Mouse (Mus musculus): Measurements from ENCODE around the gene Snx17.
A peak's percentile ranks its signal among the peaks of the same experiment; 100 is the strongest.

The Snx17 gene

DNA sequence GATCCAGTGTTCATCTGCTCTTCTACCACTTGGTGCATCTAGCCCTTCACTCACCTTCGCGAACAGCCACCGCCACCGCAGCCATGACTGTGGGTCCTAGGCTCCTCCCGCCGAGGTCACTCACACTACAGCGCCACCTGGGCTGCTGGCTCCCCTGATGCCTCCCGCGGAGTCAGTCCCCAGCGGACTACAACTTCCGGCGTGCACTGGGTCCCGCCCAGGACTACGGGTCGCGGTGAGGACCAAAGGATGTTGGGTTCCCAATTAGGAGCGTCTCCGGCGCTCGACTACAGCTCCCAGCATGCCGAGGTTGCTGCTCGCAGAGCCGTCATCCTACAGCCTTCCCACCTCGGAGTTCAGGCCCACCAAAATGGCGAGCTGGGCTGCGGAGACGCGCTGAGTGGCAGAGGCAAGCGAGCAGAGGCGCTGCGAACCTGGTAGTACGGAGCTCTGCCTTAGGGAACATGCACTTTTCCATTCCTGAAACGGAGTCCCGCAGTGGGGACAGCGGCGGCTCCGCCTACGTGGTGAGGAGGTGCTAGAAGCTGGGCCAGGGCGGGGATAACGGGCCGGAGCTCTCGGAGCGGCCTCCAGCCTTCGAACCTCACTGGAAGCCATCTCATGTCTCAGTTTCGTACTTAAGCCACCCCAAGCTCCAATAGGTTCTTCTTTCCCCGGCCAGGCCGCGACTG is at the start of gene Snx17, which contains the start of gene Eif2b4:
Gene Snx17 (plus strand): TSS at position 289 of the 692 bp plus-strand sequence.
Gene Eif2b4 (minus strand): TSS at position 492 of the 692 bp plus-strand sequence.
- peak; percentile 100 for DNase-seq (ENCODE audit: low spot score)

DNA sequence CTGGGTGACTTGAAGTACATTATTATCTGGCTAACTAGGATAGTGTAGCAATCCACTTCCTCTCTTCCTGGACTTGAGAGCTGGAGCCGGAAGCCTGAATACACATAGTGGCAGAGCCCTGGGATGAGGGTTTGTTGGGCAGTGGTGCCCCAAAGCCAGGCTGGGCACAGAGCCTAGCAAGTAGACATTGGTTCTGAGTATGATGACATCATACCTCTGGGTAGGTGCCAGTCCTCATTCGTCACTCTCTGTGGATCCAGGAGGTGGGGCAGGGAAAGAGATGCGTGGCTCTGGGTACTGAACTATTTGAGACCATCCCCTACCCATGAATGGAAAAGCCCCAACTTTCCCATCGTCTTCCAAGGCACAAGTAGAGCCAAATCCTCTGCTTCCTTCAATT is 43.2 kb upstream of the Snx17 start:
- DNase-seq (ENCODE audit: low spot score), result no peak

DNA sequence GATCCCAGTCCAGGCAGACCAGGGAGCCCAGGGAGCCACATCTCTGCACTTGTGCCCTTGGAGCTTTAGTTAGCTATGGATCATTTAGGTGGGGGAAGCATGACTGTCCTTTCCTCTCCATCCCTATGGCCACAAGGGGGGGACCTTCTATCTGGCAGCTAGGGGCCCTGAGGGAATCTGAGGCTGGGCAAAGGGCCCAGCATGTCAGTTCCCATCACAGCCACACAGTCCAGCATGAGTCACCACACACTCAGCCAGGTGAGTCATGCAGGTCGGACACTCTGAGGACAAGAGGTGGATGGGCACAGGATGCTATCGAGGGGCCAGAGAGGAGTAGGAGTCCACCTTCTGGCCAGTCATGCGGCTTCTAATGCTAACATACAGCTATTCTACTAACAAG is 41.3 kb upstream of the Snx17 start:
- DNase-seq (ENCODE audit: low spot score), result no peak

DNA sequence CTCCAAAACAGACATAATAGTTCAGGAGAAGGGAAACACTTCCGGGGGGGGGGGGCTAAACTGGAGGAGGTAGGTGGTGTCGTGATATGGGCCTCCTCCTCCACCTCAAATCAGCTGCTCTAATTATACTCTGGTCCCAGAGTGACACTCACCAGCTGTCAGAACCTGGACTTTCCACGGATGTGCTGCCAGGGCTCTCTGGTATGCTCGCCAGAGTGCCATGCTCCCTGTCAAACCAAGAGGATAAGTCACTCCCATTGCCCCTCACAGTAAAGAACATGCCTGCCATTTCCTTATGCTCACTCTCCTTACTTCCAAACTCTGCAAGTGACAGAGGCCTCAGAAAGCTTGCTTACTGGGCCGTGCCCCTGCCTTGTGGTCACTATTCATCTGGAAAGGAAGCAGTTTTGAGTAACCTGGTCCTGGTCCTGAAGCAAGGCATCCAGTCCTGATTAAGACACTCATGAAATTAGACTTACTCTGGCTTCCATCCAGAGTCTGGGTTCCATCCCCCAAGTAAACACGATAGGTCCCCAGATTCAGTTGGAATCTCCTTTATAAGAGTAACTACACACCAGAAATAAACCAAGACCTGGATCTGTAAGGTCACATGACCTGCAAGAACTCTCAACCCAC is 39.4 kb upstream of the Snx17 start:
- no peak for DNase-seq (ENCODE audit: low spot score)

DNA sequence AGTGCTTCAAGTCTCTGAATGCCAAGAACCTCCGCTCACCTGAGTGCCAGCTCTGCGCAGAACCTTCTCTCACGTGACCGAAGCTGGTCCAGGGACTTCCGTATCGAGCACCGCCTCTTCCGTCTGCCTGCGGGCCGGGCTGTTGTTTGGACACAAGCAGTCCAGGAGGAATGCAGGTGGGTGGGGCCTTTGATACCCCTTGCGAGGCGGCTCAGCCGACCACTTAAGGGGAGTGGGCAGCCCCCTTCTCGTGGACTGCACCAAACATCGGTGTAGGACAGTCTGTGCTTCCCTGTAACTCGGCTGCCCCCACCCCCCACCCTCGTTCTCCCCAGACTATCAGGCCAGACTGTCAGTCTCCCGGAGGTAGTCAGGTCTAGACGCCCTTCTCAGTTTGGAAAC is 38.9 kb upstream of the Snx17 start, which contains the start of gene Mpv17:
Gene Mpv17 (minus strand): TSS at position 100 of the 402 bp plus-strand sequence.
- DNase-seq (ENCODE audit: low spot score), result peak; percentile 88

DNA sequence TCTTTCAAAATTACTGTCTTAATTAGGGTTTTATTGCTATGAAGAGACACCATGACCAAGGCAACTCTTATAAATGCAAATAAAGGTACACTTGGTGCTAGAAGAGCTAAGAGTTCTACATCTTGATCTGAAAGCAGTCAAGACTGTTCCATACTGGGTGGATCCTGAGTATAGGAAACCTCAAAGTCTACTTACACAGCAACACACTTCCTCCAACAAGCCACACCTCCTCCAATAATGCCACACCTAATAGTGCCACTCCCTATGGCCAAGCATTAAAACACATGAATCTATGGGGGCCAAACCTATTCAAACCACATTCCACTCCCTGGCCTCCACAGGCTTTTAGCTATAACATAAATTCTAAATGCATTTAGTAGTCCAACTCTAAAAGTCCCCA is 30.6 kb upstream of the Snx17 start:
- no peak for DNase-seq (ENCODE audit: low spot score)

DNA sequence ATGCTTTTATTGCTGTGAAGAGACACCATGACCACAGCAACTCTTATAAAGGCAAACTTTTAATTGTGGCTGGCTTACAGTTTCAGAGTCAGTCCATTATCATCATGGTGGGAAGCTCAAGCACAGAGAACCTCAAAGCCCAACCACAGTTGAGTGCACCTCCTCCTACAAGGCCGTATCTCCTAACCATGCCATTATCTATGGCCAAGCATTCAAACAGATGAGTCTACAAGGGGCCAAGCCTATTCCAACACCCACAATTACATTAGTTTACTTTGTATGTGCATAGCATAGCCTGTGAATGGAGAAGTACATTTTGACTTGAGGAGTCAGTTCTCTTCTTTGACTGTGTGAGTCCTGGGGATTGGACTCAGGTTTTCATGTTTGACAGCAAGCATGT is 28.1 kb upstream of the Snx17 start:
- no peak for DNase-seq (ENCODE audit: low spot score)

DNA sequence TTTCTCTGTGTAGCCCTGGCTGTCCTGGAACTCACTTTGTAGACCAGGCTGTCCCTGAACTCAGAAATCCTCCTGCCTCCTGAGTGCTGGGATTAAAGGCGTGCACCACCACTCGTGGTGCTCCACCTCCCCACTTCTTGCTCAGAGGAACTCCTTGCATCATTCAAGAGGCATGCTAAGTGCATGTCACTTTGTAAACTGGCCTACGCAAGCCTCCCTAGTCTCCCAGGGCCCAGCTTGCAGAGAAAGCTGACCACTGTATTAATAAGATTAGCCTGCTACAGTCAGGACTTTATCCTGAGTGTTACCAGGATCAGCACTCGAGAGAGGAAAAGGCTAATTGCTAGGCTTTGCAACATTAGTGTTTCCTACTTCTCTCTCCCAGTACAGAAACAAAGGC is 24.4 kb upstream of the Snx17 start:
- DNase-seq (ENCODE audit: low spot score), result peak; percentile 25

DNA sequence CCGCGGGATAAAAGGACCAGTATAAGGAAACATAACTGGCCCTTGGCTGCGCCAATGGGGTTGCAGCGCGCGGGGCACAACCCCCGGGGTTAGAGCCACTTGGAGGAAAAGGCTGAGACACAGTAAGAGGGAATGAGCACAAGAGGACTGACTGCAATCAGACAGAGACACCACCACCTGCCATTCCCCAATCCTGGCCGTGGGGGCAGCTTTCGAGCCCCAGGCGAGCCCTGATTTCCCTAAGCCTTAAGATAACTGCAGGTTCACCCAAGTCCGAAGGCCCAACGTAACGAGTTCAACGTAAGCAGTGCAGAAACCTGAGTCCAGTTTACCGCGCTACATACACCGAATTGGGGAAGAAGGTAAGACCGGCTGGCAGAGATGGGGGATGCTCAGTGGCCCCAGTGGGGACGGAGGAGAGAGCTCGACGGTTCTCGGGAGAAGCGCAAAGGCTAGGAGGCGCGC is 13.7 kb upstream of the Snx17 start:
- no peak for DNase-seq (ENCODE audit: low spot score)

DNA sequence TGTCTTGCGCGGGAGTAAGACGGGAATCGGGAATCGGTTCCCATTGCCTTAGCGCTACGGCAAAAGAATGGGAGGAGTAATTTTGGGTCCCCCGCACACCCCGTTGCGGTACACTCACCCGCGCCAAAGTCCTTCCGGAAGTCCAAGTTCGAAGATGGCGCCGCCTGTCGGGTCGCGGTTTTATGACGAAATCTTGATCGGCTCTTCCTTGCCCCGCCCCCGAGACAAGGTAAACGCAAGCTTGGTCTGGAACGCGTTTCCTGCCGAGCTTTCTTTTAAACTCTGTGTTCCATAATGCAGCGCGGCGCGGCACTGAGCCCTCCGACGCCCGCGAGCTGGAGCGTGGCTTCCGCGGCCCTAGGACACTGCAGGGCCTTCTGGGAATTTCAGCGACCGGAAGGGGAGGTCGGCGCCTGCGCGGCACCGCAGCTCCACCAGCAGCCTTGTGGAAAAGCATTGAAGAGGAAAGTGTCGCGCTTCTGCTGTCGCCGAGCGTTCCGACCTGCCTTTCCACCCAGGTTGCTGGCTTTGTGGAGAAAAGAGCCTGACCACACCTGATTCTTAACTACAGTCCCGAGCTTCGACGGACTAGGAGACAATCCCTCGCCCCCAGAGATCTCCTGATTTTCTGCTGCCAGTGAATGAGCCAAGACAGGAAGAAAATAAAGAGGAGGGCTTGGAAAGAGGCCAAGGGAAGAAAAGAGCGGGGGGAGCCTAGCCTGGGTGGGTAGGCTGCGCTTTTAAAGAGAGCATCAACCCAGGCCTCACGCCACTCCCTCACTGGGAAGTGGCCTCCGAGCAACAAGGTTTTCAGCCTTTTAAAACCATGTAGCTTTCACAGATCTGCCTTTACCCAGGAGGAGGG is 13.0 kb upstream of the Snx17 start, which contains the start of the genes Gm29609 and Gtf3c2:
Gene Gm29609 (minus strand): TSS at position 146 of the 865 bp plus-strand sequence.
Gene Gtf3c2 (minus strand): TSS at position 379 of the 865 bp plus-strand sequence.
- DNase-seq (ENCODE audit: low spot score), result peak; percentile 94

DNA sequence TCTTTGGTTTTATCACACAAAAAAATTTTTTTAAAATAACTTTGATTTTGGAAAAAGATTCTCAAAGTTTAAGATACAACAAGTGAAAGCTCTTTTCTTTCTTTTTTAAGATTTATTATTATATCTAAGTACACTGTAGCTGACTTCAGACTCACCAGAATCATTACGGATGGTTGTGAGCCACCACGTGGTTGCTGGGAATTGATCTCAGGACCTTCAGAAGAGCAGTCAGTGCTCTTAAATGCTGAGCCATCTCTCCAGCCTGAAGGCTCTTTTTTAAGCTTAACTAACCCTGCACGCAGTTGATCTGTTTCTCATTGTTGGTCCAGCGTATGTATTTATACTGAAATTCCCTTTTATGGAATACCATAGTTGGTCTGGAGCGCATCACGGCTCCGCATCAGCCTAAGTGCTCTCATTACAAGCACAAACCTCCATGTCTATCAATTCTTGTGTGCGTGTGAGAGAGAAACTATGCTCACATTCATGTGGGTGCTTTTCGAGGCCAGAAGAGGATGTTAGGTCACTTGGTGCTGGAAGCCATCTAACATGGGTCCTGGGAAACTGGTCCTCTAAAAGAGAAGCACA is 11.8 kb upstream of the Snx17 start:
- DNase-seq (ENCODE audit: low spot score), result no peak

DNA sequence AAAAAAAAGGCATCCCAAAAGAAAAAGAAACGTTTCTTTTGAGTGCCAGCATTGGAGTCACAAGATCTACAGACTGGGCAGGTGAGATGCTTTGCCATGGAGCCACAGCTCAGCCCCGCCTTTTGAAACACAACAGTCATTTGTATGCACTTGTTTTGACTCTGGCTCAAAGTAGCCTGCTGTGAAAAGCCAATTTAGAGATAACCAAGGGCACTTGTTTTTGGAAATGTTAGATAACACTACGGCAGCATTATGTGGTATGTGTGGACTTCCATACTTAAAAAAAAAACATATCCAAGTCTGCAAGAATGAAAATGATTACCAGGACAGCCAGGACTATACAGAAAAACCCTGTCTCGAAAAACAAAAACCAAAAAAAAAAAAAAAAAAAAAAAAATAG is 9.3 kb upstream of the Snx17 start:
- DNase-seq (ENCODE audit: low spot score), result no peak

DNA sequence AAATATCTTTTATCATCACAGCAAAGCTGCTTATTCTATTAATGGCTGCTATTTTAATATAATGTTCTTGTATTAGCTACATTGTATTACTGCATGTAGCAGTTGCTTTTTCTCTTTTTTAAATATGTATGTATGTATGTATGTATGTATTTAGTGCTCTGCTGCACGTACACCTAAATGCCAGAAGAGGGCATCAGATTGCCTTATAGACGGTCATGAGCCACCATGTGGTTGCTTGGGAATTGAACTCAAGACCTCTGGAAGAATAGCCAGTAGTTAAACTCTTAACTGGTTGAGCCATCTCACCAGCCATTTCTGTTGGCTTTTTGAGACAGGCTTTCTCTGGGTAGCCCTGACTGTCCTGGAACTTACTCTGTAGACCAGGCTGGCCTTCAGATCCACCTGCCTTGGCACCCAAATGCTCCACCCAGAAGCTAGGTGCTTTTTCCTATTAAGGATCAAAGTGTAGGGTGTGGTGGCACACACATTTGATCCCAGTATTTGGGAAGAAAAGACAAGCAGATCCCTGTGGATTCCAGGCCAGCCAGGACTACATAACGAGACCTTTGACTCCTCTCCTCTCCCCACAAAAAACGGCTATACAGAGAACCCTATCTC is 4.7 kb upstream of the Snx17 start:
- no peak for DNase-seq (ENCODE audit: low spot score)

DNA sequence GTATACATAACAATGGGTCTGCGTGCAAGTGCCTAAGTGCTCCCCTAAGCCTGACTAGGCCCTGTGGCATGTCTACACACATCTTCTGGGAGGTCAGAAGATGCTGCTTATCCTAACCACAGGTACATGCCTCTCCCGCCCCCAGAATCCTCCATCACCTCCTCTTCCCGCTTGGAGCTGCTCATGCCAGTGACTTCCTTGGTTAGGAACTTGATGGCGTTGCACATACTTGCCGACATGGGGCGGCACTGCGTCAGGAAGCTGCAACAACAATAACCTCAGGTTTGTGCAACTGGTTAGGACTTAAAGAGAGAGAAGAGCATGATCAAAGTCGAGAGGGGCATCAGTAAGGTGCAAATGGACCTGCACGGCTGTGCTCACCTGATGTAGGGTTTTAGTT is 2.8 kb upstream of the Snx17 start:
- no peak for DNase-seq (ENCODE audit: low spot score)

DNA sequence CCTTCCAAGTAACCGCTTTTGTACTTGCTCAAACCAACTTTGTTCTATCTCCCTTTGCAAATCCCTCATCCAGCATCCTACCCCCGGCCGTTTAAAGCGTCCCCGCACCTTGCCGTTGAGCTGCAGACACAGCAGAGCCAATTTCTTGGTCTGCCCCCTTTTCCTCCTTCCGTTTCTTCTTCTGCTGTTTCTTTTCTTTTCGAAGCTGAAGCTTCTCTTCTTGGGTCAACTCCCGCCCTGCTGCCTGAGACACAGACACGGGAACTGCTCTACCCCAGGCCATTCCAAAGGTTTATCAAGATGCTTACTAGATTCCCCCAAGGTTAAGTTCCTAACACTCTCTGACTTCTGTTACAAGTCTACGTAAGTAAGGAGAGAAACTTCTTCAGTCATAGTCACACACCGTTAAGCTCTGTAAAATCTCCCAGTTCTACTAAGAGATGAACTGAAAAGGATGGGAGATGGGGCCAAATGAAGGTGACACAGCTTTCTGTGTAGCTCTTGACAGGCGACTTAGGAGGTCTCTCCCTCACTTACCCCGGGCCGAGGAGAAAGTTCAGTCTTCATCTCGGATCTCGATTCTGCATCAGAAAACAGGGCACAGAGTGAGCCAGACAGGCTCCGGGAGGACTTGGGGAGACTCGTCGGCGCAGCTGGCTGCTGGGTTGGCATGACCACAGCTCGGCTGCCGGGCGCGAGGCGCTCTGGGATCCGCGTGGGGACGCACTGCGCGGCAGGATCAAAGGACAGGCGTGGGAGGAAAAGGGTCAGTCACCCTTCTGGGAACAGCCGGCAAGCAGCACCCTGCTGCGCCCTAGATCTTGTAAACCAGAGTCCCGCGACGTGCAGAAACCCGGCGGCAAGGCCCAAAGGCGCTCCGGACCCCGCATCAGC is 735 bp upstream of the Snx17 start:
- no peak for DNase-seq (ENCODE audit: low spot score)

DNA sequence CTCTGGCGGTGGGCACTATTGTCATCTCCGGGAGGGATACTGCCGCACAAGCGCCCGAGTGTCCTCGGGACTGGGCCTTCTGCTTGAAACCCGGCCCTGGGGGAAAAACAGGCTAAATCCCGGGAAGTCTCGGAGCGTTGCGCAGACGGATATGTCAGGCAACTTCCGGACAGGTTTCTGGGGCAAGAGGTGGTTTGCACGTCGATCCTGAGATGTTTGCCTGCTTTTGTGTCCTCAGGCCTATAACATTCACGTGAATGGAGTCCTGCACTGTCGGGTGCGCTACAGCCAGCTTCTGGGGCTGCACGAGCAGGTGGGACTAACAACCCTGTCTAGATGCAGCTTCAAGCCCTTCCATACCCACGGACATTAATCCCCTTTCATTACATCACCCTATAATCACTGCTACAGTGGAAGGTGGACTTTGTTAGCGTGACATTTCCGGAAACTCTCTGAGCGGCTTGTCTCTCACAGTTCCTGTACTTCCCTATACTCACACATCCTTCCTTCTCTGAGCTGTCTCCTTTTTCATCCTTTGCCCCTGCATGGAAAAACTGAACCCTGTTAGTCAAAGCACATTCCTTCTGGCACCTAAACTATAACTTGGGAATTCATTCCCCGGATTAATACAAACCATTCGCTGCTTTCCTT is 729 bp downstream of the Snx17 start:
- no peak for DNase-seq (ENCODE audit: low spot score)

DNA sequence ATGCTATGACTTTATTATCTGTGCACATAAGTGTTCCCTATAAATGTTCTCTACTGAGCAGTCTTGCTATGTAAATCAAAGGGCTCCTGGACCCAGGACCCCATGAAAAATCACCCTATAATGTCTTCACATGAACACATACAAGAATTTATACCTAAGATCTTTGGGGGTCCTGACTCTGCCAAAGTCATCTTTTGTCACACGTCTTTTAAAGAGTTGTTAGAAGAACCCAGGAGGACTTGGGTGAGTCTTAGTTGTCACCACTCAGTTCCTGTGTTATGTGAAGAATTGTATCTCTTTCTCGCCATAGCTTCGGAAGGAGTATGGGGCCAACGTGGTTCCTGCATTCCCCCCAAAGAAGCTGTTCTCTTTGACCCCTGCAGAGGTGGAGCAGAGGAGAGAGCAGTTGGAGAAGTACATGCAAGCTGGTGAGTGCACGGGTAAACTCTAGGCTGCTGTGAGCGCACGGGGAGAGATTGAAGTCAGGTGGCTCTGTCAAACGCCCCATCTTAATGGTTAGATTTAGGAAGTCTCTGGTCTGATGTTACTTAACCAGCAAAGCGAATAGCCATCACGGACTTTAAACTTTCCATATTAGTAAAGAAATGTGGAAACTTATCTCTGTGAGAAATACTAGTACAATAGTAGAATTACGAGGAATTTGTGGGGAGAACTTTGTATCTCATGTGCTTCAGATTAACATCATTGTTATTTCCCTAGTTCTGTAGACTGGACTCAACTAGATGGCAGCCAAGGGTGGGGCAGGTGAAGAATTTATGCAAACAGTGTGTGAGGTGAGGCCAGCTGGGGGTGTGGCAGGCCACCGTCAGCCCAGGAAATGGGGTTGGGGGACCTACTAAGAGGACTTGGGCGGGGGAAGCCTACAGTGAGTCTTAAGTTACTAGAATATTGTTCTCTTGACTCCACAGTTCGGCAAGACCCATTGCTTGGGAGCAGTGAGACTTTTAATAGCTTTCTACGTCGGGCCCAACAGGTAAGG is 1.8 kb downstream of the Snx17 start:
- no peak for DNase-seq (ENCODE audit: low spot score)

DNA sequence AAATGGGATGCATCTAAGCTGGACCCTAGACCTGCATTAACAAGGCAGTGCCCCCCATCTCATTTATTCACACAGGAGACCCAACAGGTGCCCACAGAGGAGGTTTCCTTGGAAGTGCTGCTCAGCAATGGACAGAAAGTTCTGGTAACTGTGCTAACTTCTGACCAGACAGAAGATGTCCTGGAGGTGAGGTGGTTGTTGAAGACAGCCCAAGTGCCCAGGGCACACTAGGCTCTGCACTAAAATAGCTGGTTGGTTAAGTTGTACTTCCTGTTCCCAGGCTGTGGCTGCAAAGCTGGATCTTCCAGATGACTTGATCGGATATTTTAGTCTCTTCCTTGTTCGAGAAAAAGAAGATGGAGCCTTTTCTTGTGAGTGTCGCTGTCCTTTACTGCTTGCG is 2.6 kb downstream of the Snx17 start:
- DNase-seq (ENCODE audit: low spot score), result no peak

DNA sequence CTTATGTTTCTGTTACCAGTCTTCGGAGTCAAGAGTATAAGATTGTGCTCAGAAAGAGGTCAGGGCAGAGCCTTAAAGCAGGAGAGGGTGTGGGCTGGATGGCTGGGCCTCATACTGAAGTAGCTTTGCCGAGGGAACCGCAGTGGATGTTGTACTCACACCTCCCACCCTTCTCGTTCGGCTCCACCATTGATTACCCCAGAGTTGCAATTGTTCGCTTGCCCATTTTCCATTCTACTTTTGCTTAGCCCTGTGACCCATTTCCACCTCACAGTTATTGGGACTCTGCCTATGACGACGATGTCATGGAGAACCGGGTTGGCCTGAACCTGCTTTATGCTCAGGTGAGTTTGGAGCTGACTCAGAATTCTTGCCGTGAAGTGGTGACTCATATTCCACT is 3.2 kb downstream of the Snx17 start:
- DNase-seq (ENCODE audit: low spot score), result no peak
